Mouse (Mus musculus): ENCODE data around the gene Abca3. TPM values are rescaled to one million over a fixed set of nuclear protein-coding genes. Genes with fewer than 3 reads are reported as not detected.

The Abca3 gene
- 24.7 TPM for polyA plus RNA-seq (2017; shearing (Covaris generic))

GRCm38 (mm10) chr17:24351760-24352357, at the start of gene Abca3:
TSS of gene Abca3 (plus strand) at chr17:24351950.

DNA sequence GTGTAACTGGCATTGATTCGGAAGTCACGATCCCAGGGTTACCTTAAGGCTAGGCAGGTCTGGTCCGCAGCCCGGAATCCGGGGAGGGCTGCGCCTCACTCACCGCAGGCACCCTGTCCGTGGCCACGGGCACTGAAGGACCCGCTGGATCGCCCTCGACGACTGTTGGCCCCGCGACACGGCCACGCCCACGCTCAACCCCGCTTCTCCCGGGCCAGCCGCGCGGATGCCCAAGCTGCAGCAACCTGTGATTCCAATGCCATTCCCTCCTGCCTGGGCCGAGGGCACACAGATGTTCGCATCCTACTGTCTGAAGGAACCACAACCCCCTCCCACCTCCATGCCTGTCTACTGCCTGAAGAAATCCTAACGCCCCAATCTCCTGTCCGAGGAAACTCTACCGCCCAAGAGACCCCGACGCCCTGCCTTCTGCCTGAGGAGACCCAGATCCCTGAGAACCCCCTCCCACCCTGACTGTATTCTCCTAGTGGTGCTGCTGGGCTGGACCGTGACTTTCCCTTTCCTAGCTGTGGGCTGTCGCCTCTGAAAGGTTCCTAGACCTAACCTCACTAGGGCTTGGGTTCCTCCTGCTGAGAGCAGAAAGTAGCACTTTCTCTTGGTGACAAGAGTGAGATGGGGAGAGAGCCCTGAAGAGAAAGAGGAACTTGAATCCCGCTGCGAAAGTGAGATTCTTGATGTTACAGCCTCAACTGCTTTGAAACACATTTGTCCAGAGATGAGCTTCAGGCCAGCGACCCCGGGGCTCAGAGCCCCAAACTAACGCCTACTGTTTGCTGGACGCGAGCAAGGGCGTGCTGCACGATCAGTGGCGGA, 607 bp upstream of the Abca3 start, which contains the start of gene Abca17:
TSS of gene Abca17 (minus strand) at position 143 of the 834 bp plus-strand sequence.

GRCm38 (mm10) chr17:24414230-24414976, 62.7 kb downstream of the Abca3 start, which contains the start of gene Rnps1:
TSS of gene Rnps1 (plus strand) at chr17:24414565.

GRCm38 (mm10) chr17:24426471-24427169, 74.9 kb downstream of the Abca3 start, which contains the start of gene Eci1:
TSS of gene Eci1 (plus strand) at chr17:24426641.

GRCm38 (mm10) chr17:24442632-24443155, 90.9 kb downstream of the Abca3 start, which contains the start of gene Dnase1l2:
TSS of gene Dnase1l2 (minus strand) at chr17:24443105.

Other genes starting within 250 kb of the Abca3 start
- gene Pdpk1, start 201.0 kb upstream of the Abca3 start, polyA plus RNA-seq (2017; shearing (Covaris generic)), result 63.9 TPM
- 18.6 TPM for gene Amdhd2, start 188.2 kb upstream of the Abca3 start, polyA plus RNA-seq (2017; shearing (Covaris generic))
- gene Atp6v0c, start 182.2 kb upstream of the Abca3 start, polyA plus RNA-seq (2017; shearing (Covaris generic)), result 449 TPM
- gene Tbc1d24, start 146.4 kb upstream of the Abca3 start, polyA plus RNA-seq (2017; shearing (Covaris generic)), result 1.1 TPM
- not detected for gene Ntn3, start 142.4 kb upstream of the Abca3 start, polyA plus RNA-seq (2017; shearing (Covaris generic))
- 0.85 TPM for gene Tedc2, start 131.1 kb upstream of the Abca3 start, polyA plus RNA-seq (2017; shearing (Covaris generic))
- gene Ccnf, start 100.5 kb upstream of the Abca3 start, polyA plus RNA-seq (2017; shearing (Covaris generic)), result 1.8 TPM
- gene Abca17, start 882 bp upstream of the Abca3 start, polyA plus RNA-seq (2017; shearing (Covaris generic)), result 0.19 TPM
- gene Rnps1, start 62.6 kb downstream of the Abca3 start, polyA plus RNA-seq (2017; shearing (Covaris generic)), result 199 TPM
- gene Eci1, start 74.7 kb downstream of the Abca3 start, polyA plus RNA-seq (2017; shearing (Covaris generic)), result 50.8 TPM
- gene Dnase1l2, start 91.2 kb downstream of the Abca3 start, polyA plus RNA-seq (2017; shearing (Covaris generic)), result 2.9 TPM
- 99.5 TPM for gene E4f1, start 118.4 kb downstream of the Abca3 start, polyA plus RNA-seq (2017; shearing (Covaris generic))
- gene Pgp, start 118.4 kb downstream of the Abca3 start, polyA plus RNA-seq (2017; shearing (Covaris generic)), result 15.6 TPM
- not detected for gene Bricd5, start 121.9 kb downstream of the Abca3 start, polyA plus RNA-seq (2017; shearing (Covaris generic))
- gene Mlst8, start 127.1 kb downstream of the Abca3 start, polyA plus RNA-seq (2017; shearing (Covaris generic)), result 13.8 TPM
- 0.22 TPM for gene Caskin1, start 136.7 kb downstream of the Abca3 start, polyA plus RNA-seq (2017; shearing (Covaris generic))
- 67.3 TPM for gene Traf7, start 176.0 kb downstream of the Abca3 start, polyA plus RNA-seq (2017; shearing (Covaris generic))
- gene Rab26, start 182.3 kb downstream of the Abca3 start, polyA plus RNA-seq (2017; shearing (Covaris generic)), result 2.9 TPM
- gene Pkd1, start 197.9 kb downstream of the Abca3 start, polyA plus RNA-seq (2017; shearing (Covaris generic)), result 51.9 TPM